Mouse (Mus musculus) kidney, postnatal 0 days (tissue): Measurements from ENCODE around the gene Selplg. TPM values are rescaled to one million over a fixed set of nuclear protein-coding genes. Genes with fewer than 3 reads are reported as not detected.

Experiments used
- ATAC-seq: fragments of 200-750 bp; cut with Nextera tagmentation; replicated peaks from 2 replicates; pipeline ENCODE4 v1.8.0; 2017; ENCODE audit warnings: low read depth, moderate number of reproducible peaks, moderate TSS enrichment, moderate library complexity; ENCODE audit not compliant: low FRiP score
- DNase-seq: peaks from one replicate; pipeline ENCODE4 v3.0.0-alpha.2; 2016; ENCODE audit warnings: low spot score
- H3K27ac ChIP-seq: fragments of 300-500 bp; sonication (generic); 2 replicates; pipeline ENCODE4 v1.5.1; 2014; ENCODE audit warnings: mild to moderate bottlenecking
- H3K27me3 ChIP-seq: fragments of 300-500 bp; sonication (generic); 2 replicates; pipeline ENCODE4 v1.6.1; 2014; ENCODE audit warnings: low read length, mixed read lengths; ENCODE audit not compliant: insufficient read depth
- H3K36me3 ChIP-seq: fragments of 300-500 bp; sonication (generic); 2 replicates; pipeline ENCODE4 v1.6.1; 2014; ENCODE audit warnings: low read length, mixed read lengths; ENCODE audit not compliant: insufficient read depth
- H3K4me1 ChIP-seq: fragments of 300-500 bp; sonication (generic); replicated peaks from 2 replicates; pipeline ENCODE4 v1.6.1; 2014; ENCODE audit warnings: antibody characterized with exemption, low read length, mixed read lengths; ENCODE audit not compliant: insufficient read depth
- H3K4me2 ChIP-seq: fragments of 300-500 bp; sonication (generic); 2 replicates; pipeline ENCODE4 v1.6.1; 2014; ENCODE audit warnings: mild to moderate bottlenecking, low read length, moderate library complexity, mixed read lengths
- H3K4me3 ChIP-seq: fragments of 300-500 bp; sonication (generic); replicated peaks from 2 replicates; pipeline ENCODE4 v1.5.1; 2014; ENCODE audit warnings: low read depth, low read length
- H3K9ac ChIP-seq: fragments of 300-500 bp; sonication (generic); 2 replicates; pipeline ENCODE4 v1.6.1; 2014; ENCODE audit warnings: low read depth, low read length
- H3K9me3 ChIP-seq: fragments of 300-500 bp; sonication (generic); replicated peaks from 2 replicates; pipeline ENCODE4 v1.6.1; 2016; ENCODE audit warnings: low read length, inconsistent platforms, mixed read lengths
- CTCF ChIP-seq: IDR thresholded peaks from 2 replicates; pipeline ENCODE4 v1.5.1; 2016; ENCODE audit warnings: antibody characterized with exemption, low read depth, mild to moderate bottlenecking, moderate library complexity
- WGBS: fragments of 180-500 bp; shearing (Covaris S2); extraction: QIAGEN DNeasy Blood & Tissue Kit; methylation state at CpG from one replicate; pipeline ENCODE4 v1.1.7; 2014; 5-methylcytosine and 5-hydroxymethylcytosine counted together
- polyA plus RNA-seq: library from polyadenylated mRNA; unstranded; fragments of >200 nt; fragmentation: Nextera tagmentation; extraction: Ambion mirVana; gene quantifications from 2 replicates; pipeline ENCODE4 v1.2.1, GENCODE M21; 2015

Selplg gene
- polyA plus RNA-seq, 1 experiment from 2014 or later: 2.4 TPM

- no peak for TF ChIP-seq CTCF
Measured at GRCm38 (mm10) chr5:113856631-113857030, 24.2 kb upstream of the Selplg start.

GRCm38 (mm10) chr5:113855696-113856095 is 23.3 kb upstream of the Selplg start:
- peaks cover 3% of the 10 kb centered on the region; the same call in 1 of the 2 replicates for H3K36me3 ChIP-seq
- no peak overlapping the region for H3K4me2 ChIP-seq
- 73% methylated on average over 3 of the region's 3 CpGs for WGBS
- no peak for TF ChIP-seq CTCF
- H3K9ac ChIP-seq: 0 out of 2 replicates have a peak overlapping the region, but pooled peaks have one; percentile 8
- DNase-seq: no peak
- no peak; the same call in 1 of the 2 replicates for ATAC-seq
- no peaks in the 10 kb centered on the region for H3K9me3 ChIP-seq
- no peaks in the 10 kb centered on the region for H3K27me3 ChIP-seq
- 0 out of 2 replicates have a peak, but pooled peaks cover 15% of the 10 kb centered on the region for H3K4me1 ChIP-seq
- H3K27ac ChIP-seq: peak overlapping the region; percentile 8; the same call in 1 of the 2 replicates
- no peak overlapping the region for H3K4me3 ChIP-seq

More at GRCm38 (mm10) chr5:113856631-113857030, 24.2 kb upstream of the Selplg start:
- ATAC-seq (no peak), DNase-seq (no peak)
- Histone ChIP-seq H3K9ac (no peak overlapping the region), H3K4me2 (no peak overlapping the region), H3K36me3 (0 out of 2 replicates have a peak, but pooled peaks cover 3% of the 10 kb centered on the region), H3K27ac (no peak overlapping the region), H3K4me3 (no peak overlapping the region), H3K9me3 (no peaks in the 10 kb centered on the region), H3K4me1 (0 out of 2 replicates have a peak, but pooled peaks cover 15% of the 10 kb centered on the region), H3K27me3 (no peaks in the 10 kb centered on the region)
- WGBS: 56% methylated on average over 7 of the region's 7 CpGs

- WGBS: 94% methylated on average over 10 of the region's 10 CpGs
Measured at GRCm38 (mm10) chr5:113855117-113855516, 22.7 kb upstream of the Selplg start.

GRCm38 (mm10) chr5:113854494-113854893 is 22.1 kb upstream of the Selplg start:
- Histone ChIP-seq H3K9ac (no peak overlapping the region), H3K4me1 (0 out of 2 replicates have a peak, but pooled peaks cover 14% of the 10 kb centered on the region), H3K9me3 (no peaks in the 10 kb centered on the region), H3K36me3 (peaks cover 11% of the 10 kb centered on the region; the same call in 1 of the 2 replicates), H3K4me3 (no peak overlapping the region), H3K4me2 (no peak overlapping the region), H3K27ac (no peak overlapping the region), H3K27me3 (no peaks in the 10 kb centered on the region)
- no peak for ATAC-seq
- DNase-seq: peak; percentile 83
- TF ChIP-seq CTCF: peak; percentile 97
- 40% methylated on average over 14 of the region's 14 CpGs for WGBS

More at GRCm38 (mm10) chr5:113855117-113855516, 22.7 kb upstream of the Selplg start:
- Histone ChIP-seq H3K4me3 (no peak overlapping the region), H3K4me1 (0 out of 2 replicates have a peak, but pooled peaks cover 15% of the 10 kb centered on the region), H3K36me3 (peaks cover 8% of the 10 kb centered on the region; the same call in 1 of the 2 replicates), H3K27ac (no peak overlapping the region), H3K9ac (no peak overlapping the region), H3K27me3 (no peaks in the 10 kb centered on the region), H3K4me2 (no peak overlapping the region), H3K9me3 (no peaks in the 10 kb centered on the region)
- TF ChIP-seq CTCF: no peak
- no peak for DNase-seq
- ATAC-seq: no peak

GRCm38 (mm10) chr5:113853541-113853940 is 21.1 kb upstream of the Selplg start:
- H3K9me3 ChIP-seq: no peaks in the 10 kb centered on the region
- TF ChIP-seq CTCF: no peak
- H3K36me3 ChIP-seq: peaks cover 11% of the 10 kb centered on the region; the same call in 1 of the 2 replicates
- 0 out of 2 replicates have a peak, but pooled peaks cover 7% of the 10 kb centered on the region for H3K4me1 ChIP-seq
- ATAC-seq: no peak
- no peak overlapping the region for H3K4me3 ChIP-seq
- no peak overlapping the region for H3K27ac ChIP-seq
- WGBS: 89% methylated on average over 10 of the region's 10 CpGs
- DNase-seq: no peak
- H3K4me2 ChIP-seq: no peak overlapping the region
- no peaks in the 10 kb centered on the region for H3K27me3 ChIP-seq
- H3K9ac ChIP-seq: no peak overlapping the region

GRCm38 (mm10) chr5:113852463-113852862 is 20.0 kb upstream of the Selplg start:
- no peak overlapping the region for H3K9ac ChIP-seq
- TF ChIP-seq CTCF: no peak
- no peak overlapping the region for H3K27ac ChIP-seq
- WGBS: 87% methylated on average over 7 of the region's 7 CpGs
- no peaks in the 10 kb centered on the region for H3K9me3 ChIP-seq
- H3K4me2 ChIP-seq: no peak overlapping the region
- no peaks in the 10 kb centered on the region for H3K27me3 ChIP-seq
- no peak for DNase-seq
- ATAC-seq: no peak
- 0 out of 2 replicates have a peak, but pooled peaks cover 7% of the 10 kb centered on the region for H3K4me1 ChIP-seq
- H3K4me3 ChIP-seq: no peak overlapping the region
- H3K36me3 ChIP-seq: peaks cover 11% of the 10 kb centered on the region; the same call in 1 of the 2 replicates
